Comparison of ENCODE assay signal across 26 mouse cellular contexts in the genomic region with DNA sequence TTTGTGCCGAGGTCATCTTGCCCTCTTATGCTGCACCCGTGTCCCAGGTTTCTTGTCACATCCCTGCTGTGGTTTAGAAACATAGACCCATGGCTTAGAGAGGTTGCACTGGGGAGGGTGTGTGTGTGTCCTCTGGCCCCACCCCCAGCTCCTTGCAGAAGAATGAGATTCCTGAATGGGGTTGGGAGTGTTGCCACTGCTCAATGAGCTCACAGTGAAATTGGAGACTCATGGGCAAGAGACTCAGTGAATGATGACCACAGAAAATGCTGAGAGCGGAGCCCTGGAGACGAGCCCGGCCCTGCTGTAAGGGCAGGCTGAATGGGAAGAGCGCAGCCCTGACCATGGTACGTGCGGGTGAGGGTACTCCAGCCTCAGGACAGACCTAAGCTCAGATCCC. TPM values are rescaled to one million over a fixed set of nuclear protein-coding genes. Genes with fewer than 3 reads are reported as not detected.
"Had no signal": no experiment of that assay in that cellular context is flagged by ENCODE, and none has a peak within 500 bp of the region (broad histone marks: within the 10 kb centered on the region; RNA-seq: fewer than 3 reads in every experiment).

No protein-coding gene starts in this region.

- DNase-seq: kidney, postnatal 14 days; kidney, postnatal 4 days; layer of hippocampus, adult 9-11 months; liver; lung, adult 18-20 months; lung, postnatal 10 days; lung, postnatal 36 days; midbrain, embryonic 14.5 days; right cerebral cortex, adult 18-20 months; right cerebral cortex, postnatal 14 days; right cerebral cortex, postnatal 4 days; thymus, adult 2 months; thymus, postnatal 14 days; thymus, postnatal 4 days had no signal

- H3K27ac ChIP-seq: layer of hippocampus, adult 2 months; limb, embryonic 10.5 days; limb, embryonic 13.5 days; liver, embryonic 12.5 days; liver, embryonic 15.5 days; lung, embryonic 15.5 days; neural tube, embryonic 12.5 days; neural tube, embryonic 15.5 days; stomach, postnatal 0 days had no signal

- H3K9me3 ChIP-seq: limb, embryonic 10.5 days; limb, embryonic 13.5 days; liver, embryonic 12.5 days; liver, embryonic 15.5 days; lung, embryonic 15.5 days; neural tube, embryonic 12.5 days; neural tube, embryonic 15.5 days had no signal

- H3K4me1 ChIP-seq: limb, embryonic 10.5 days; limb, embryonic 13.5 days; liver, embryonic 12.5 days; liver, embryonic 15.5 days; lung, embryonic 15.5 days; megakaryocyte, embryonic 14.5 days; neural tube, embryonic 12.5 days; neural tube, embryonic 15.5 days had no signal

- H3K27me3 ChIP-seq: liver, embryonic 15.5 days; lung, embryonic 15.5 days; neural tube, embryonic 12.5 days had no signal

- ATAC-seq: liver, embryonic 12.5 days had no signal

- H3K36me3 ChIP-seq: limb, embryonic 10.5 days; limb, embryonic 13.5 days; liver, embryonic 12.5 days; liver, embryonic 15.5 days; lung, embryonic 15.5 days; neural tube, embryonic 12.5 days; neural tube, embryonic 15.5 days had no signal

- H3K4me3 ChIP-seq: layer of hippocampus, adult 2 months; limb, embryonic 10.5 days; limb, embryonic 13.5 days; liver, embryonic 12.5 days; liver, embryonic 15.5 days; lung, embryonic 15.5 days; megakaryocyte, embryonic 14.5 days; neural tube, embryonic 12.5 days; neural tube, embryonic 15.5 days had no signal

- H3K4me2 ChIP-seq: limb, embryonic 13.5 days; liver, embryonic 12.5 days; liver, embryonic 15.5 days; lung, embryonic 15.5 days; midbrain, embryonic 11.5 days; neural tube, embryonic 12.5 days; neural tube, embryonic 15.5 days had no signal

- H3K9ac ChIP-seq: limb, embryonic 13.5 days; liver, embryonic 12.5 days; liver, embryonic 15.5 days; lung, embryonic 15.5 days; neural tube, embryonic 12.5 days; neural tube, embryonic 15.5 days had no signal

RNA-seq across cellular contexts. Expression of a gene that starts 20.4 kb away (rescaled TPM):
- polyA plus RNA-seq: kidney, embryonic 16.5 days; limb, embryonic 10.5 days; limb, embryonic 13.5 days; liver, embryonic 12.5 days; liver, embryonic 15.5 days; lung, embryonic 15.5 days; thymus, adult 2 months had no signal
